Mouse (Mus musculus): Measurements from ENCODE around the gene Scn8a.

DNA sequence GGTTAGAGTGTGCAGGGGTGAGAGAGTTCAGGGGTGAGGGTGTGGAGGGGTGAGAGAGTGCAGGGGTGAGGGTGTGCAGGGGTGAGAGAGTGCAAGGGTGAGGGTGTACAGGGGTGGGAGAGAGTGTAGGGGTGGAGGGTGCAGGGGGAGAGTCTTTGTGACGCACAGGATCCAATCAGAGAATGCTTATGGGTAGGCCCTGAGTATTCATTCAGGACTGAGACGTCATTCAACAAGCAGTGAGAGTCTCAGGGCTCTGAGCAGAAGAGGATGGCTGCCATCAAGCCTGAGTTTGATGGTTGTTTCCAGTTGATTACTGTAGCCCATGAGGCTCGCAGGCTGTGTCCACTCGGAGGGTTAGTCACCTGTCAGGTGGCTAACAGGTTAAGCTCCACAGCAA, 48.4 kb downstream of the Scn8a start:
- no peak for TF ChIP-seq POLR2A (IDR thresholded peaks at IDR 0.05; ENCODE audit: low read depth, low read length)
- no peak for TF ChIP-seq CTCF (IDR thresholded peaks at IDR 0.05; ENCODE audit: extremely low read depth, insufficient read length, insufficient replicate concordance, low read depth, low read length)

Measured in small intestine, adult 2 months (tissue).